23 mouse cellular contexts compared by ENCODE assay signal in genomic region chr11:88721144-88721636, GRCm38 (mm10). TPM values are rescaled to one million over a fixed set of nuclear protein-coding genes. Genes with fewer than 3 reads are reported as not detected.
DNase-seq lines count a peak whose midpoint lies in the region; ATAC-seq lines count a peak whose summit lies in the region.
"Had no signal": no experiment of that assay in that cellular context is flagged by ENCODE, and none has a peak within 500 bp of the region (broad histone marks: within the 10 kb centered on the region; RNA-seq: fewer than 3 reads in every experiment).

No protein-coding gene starts in this region.

- 0 out of 2 replicates have a peak overlapping the region, but pooled peaks have one; percentile 51 for H3K27ac ChIP-seq in kidney, embryonic 15.5 days
- H3K27ac ChIP-seq: embryonic facial prominence, embryonic 15.5 days; limb, embryonic 12.5 days; liver, embryonic 13.5 days; lung, embryonic 15.5 days; stomach, postnatal 0 days had no signal

- peaks cover 29% of the 10 kb centered on the region for H3K4me1 ChIP-seq in kidney, embryonic 15.5 days

- no peaks in the 10 kb centered on the region for H3K27me3 ChIP-seq in kidney, embryonic 15.5 days
- H3K27me3 ChIP-seq: limb, embryonic 12.5 days; liver, embryonic 13.5 days; lung, embryonic 15.5 days; Patski had no signal

- H3K4me2 ChIP-seq in kidney, embryonic 15.5 days, result no peak overlapping the region
- H3K4me2 ChIP-seq: embryonic facial prominence, embryonic 15.5 days; limb, embryonic 12.5 days; lung, embryonic 15.5 days had no signal

- H3K9ac ChIP-seq in kidney, embryonic 15.5 days, result no peak overlapping the region
- H3K9ac ChIP-seq: embryonic facial prominence, embryonic 15.5 days; limb, embryonic 12.5 days; liver, embryonic 13.5 days; lung, embryonic 15.5 days had no signal

- no peak for ATAC-seq in kidney, embryonic 15.5 days (replicated peaks; ENCODE audit: low FRiP score)
- ATAC-seq in megakaryocyte, adult 5-6 weeks (ENCODE audit: poor library complexity, severe bottlenecking), result no peak
- ATAC-seq: forebrain, embryonic 16.5 days; intestine, postnatal 0 days; Patski had no signal

- no peak overlapping the region for H3K4me3 ChIP-seq in kidney, embryonic 15.5 days (replicated peaks)
- H3K4me3 ChIP-seq: embryonic facial prominence, embryonic 15.5 days; limb, embryonic 12.5 days; liver, embryonic 13.5 days; lung, embryonic 15.5 days had no signal

- peak; percentile 36 for DNase-seq in adrenal gland, postnatal 10 days
- DNase-seq in adrenal gland, postnatal 4 days (ENCODE audit: low spot score in 2 of 2), result no peak
- DNase-seq in kidney, postnatal 14 days, result no peak
- peak; percentile 51 for DNase-seq in ES-CJ7 (ENCODE audit: low read depth, low spot score)
- peak; percentile 37 for DNase-seq in brain, adult 2 months (ENCODE audit: low read depth, low spot score)
- DNase-seq: cerebellum, adult 8-10 months; gastrocnemius, postnatal 10 days; heart, adult 11 months; liver, embryonic 13.5 days; lung, postnatal 36 days; right cerebral cortex, postnatal 14 days; thymus, adult 2 months; thymus, postnatal 4 days had no signal

- no peaks in the 10 kb centered on the region for H3K36me3 ChIP-seq in kidney, embryonic 15.5 days
- H3K36me3 ChIP-seq: embryonic facial prominence, embryonic 15.5 days; limb, embryonic 12.5 days; liver, embryonic 13.5 days; lung, embryonic 15.5 days had no signal

- 59% methylated on average over 10 of the region's 10 CpGs for WGBS in kidney, embryonic 15.5 days

- H3K9me3 ChIP-seq in kidney, embryonic 15.5 days (replicated peaks), result no peaks in the 10 kb centered on the region
- H3K9me3 ChIP-seq: embryonic facial prominence, embryonic 15.5 days; G1E; limb, embryonic 12.5 days; liver, embryonic 13.5 days; lung, embryonic 15.5 days had no signal

RNA-seq across cellular contexts. Expression of gene Msi2, which starts 2.9 kb away (rescaled TPM):
- total RNA-seq in adrenal gland, postnatal 10 days (2021), result 100 to 1,000 TPM; 149 to 152 TPM
- total RNA-seq in adrenal gland, postnatal 4 days (2021), result 100 to 1,000 TPM; 200 to 212 TPM
- polyA plus RNA-seq in kidney, embryonic 15.5 days (2015; fragmentation: Nextera tagmentation; extraction: Ambion mirVana), result 29.1 and 29.3 TPM in 2 replicates
- 5.3 and 5.7 TPM in 2 replicates for total RNA-seq in megakaryocyte, adult 5-6 weeks (2015)
- total RNA-seq in megakaryocyte, adult 5-6 weeks (2017), result 7.8 and 14.4 TPM in 2 replicates

Comparison
In these comparisons a context has a peak if more than half of its experiments do, and no peak if none do; other contexts are left out.
1. DNase-seq: peak in adrenal gland, postnatal 10 days (single experiment), ES-CJ7 (single experiment) and brain, adult 2 months (single experiment); none in adrenal gland, postnatal 4 days (0 of 2) and kidney, postnatal 14 days (single experiment).
2. RNA of gene Msi2, which starts 2.9 kb away (total RNA-seq): 200 to 212 TPM in adrenal gland, postnatal 4 days and 149 to 152 TPM in adrenal gland, postnatal 10 days; 5.3 to 14.4 TPM in megakaryocyte, adult 5-6 weeks; every median in the first group is over 4 times any median in the second.